ENCODE assay signal across 21 mouse cellular contexts in genomic region chr13:56637027-56637426, GRCm38 (mm10).
"Had no signal": no experiment of that assay in that cellular context is flagged by ENCODE, and none has a peak within 500 bp of the region (broad histone marks: within the 10 kb centered on the region; RNA-seq: fewer than 3 reads in every experiment).

No protein-coding gene starts in this region.

- DNase-seq: gastrocnemius, postnatal 25 days; heart, adult 18-20 months; heart, postnatal 14 days; heart, postnatal 36 days; kidney, adult 18-20 months; kidney, adult 8-10 months; kidney, postnatal 10 days; kidney, postnatal 25 days; kidney, postnatal 4 days; lung, adult 18-20 months had no signal

- H3K36me3 ChIP-seq: heart, embryonic 15.5 days; hindbrain, embryonic 12.5 days; intestine, embryonic 15.5 days had no signal

- H3K4me3 ChIP-seq: heart, embryonic 13.5 days; heart, embryonic 15.5 days; hindbrain, embryonic 12.5 days; intestine, embryonic 15.5 days; layer of hippocampus, adult 2 months; left cerebral cortex, adult 2 months; limb, embryonic 13.5 days; limb, embryonic 15.5 days; liver, embryonic 12.5 days had no signal

- H3K27me3 ChIP-seq: heart, embryonic 13.5 days; hindbrain, embryonic 12.5 days; intestine, embryonic 15.5 days; limb, embryonic 13.5 days; limb, embryonic 15.5 days; liver, embryonic 12.5 days had no signal

- H3K9me3 ChIP-seq: heart, embryonic 13.5 days; heart, embryonic 15.5 days; hindbrain, embryonic 12.5 days; intestine, embryonic 15.5 days; limb, embryonic 13.5 days; limb, embryonic 15.5 days; liver, embryonic 12.5 days had no signal

- H3K27ac ChIP-seq: heart, embryonic 13.5 days; heart, embryonic 15.5 days; hindbrain, embryonic 12.5 days; hindbrain, embryonic 14.5 days; intestine, embryonic 15.5 days; layer of hippocampus, adult 2 months; left cerebral cortex, adult 2 months; limb, embryonic 13.5 days; limb, embryonic 15.5 days; liver, embryonic 12.5 days; liver, embryonic 14.5 days had no signal
